Mouse (Mus musculus): ENCODE data around the gene Kat6b. TPM values are rescaled to one million over a fixed set of nuclear protein-coding genes. Genes with fewer than 3 reads are reported as not detected.

Kat6b gene
- polyA plus RNA-seq, 1 experiment: 9.5 TPM

DNA sequence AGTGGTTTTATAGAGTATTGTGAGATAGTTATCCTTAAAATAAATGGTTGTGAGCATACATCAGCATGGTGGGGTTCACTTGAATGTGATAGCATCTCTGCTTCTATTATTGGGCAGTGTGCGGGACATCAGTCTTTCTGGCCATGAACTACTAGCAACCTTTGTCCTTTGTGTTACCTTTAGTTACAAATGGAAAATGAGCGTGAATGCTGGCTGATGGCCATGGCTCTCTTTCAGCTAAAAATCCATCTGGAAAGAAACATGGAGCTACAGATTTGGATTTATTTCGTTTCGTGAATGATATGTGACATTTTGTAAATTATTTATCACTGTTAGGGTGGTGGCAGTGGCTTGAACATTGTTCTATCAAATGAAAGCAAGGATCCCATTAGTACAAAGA is 126.5 kb downstream of the Kat6b start:
- Histone ChIP-seq H3K27ac (ENCODE audit: insufficient read depth, low read depth, low read length) (no peak overlapping the region), H3K27me3 (replicated peaks; ENCODE audit: control insufficient read depth, insufficient read depth, low read length) (no peaks in the 10 kb centered on the region), H3K4me1 (ENCODE audit: control insufficient read depth, insufficient read depth, low read length) (peaks cover 6% of the 10 kb centered on the region), H3K36me3 (ENCODE audit: control insufficient read depth, insufficient read depth, low read length) (no peaks in the 10 kb centered on the region), H3K4me3 (ENCODE audit: insufficient read depth, low read depth, low read length) (no peak overlapping the region)
- TF ChIP-seq POLR2A (IDR thresholded peaks at IDR 0.05; ENCODE audit: low read depth, low read length) (no peak), CTCF (conservative IDR thresholded peaks at IDR 0.05; ENCODE audit: insufficient read depth, insufficient read length, low read depth, low read length) (no peak)
- 34% methylated on average over 4 of the region's 4 CpGs for WGBS
- no peak for DNase-seq

GRCm38 (mm10) chr14:21608886-21609285 is 127.7 kb downstream of the Kat6b start:
- TF ChIP-seq POLR2A (IDR thresholded peaks at IDR 0.05; ENCODE audit: low read depth, low read length): no peak
- TF ChIP-seq CTCF (conservative IDR thresholded peaks at IDR 0.05; ENCODE audit: insufficient read depth, insufficient read length, low read depth, low read length): no peak
- Histone ChIP-seq H3K27ac (ENCODE audit: insufficient read depth, low read depth, low read length) (no peak overlapping the region), H3K27me3 (replicated peaks; ENCODE audit: control insufficient read depth, insufficient read depth, low read length) (no peaks in the 10 kb centered on the region), H3K4me3 (ENCODE audit: insufficient read depth, low read depth, low read length) (no peak overlapping the region), H3K4me1 (ENCODE audit: control insufficient read depth, insufficient read depth, low read length) (peaks cover 6% of the 10 kb centered on the region), H3K36me3 (ENCODE audit: control insufficient read depth, insufficient read depth, low read length) (no peaks in the 10 kb centered on the region)
- no peak for DNase-seq
- 56% methylated on average over 4 of the region's 4 CpGs for WGBS

- Histone ChIP-seq H3K4me1 (ENCODE audit: control insufficient read depth, insufficient read depth, low read length) (peaks cover 3% of the 10 kb centered on the region), H3K4me3 (ENCODE audit: insufficient read depth, low read depth, low read length) (no peak overlapping the region), H3K27ac (ENCODE audit: insufficient read depth, low read depth, low read length) (no peak overlapping the region), H3K36me3 (ENCODE audit: control insufficient read depth, insufficient read depth, low read length) (no peaks in the 10 kb centered on the region), H3K27me3 (replicated peaks; ENCODE audit: control insufficient read depth, insufficient read depth, low read length) (no peaks in the 10 kb centered on the region)
- peak; percentile 63 for DNase-seq
- 16% methylated on average over 3 of the region's 3 CpGs for WGBS
- TF ChIP-seq POLR2A (IDR thresholded peaks at IDR 0.05; ENCODE audit: low read depth, low read length) (no peak), CTCF (conservative IDR thresholded peaks at IDR 0.05; ENCODE audit: insufficient read depth, insufficient read length, low read depth, low read length) (peak; percentile 24; the same call in 1 of the 2 replicates)
Observed at GRCm38 (mm10) chr14:21610224-21610623, 129.0 kb downstream of the Kat6b start.

DNA sequence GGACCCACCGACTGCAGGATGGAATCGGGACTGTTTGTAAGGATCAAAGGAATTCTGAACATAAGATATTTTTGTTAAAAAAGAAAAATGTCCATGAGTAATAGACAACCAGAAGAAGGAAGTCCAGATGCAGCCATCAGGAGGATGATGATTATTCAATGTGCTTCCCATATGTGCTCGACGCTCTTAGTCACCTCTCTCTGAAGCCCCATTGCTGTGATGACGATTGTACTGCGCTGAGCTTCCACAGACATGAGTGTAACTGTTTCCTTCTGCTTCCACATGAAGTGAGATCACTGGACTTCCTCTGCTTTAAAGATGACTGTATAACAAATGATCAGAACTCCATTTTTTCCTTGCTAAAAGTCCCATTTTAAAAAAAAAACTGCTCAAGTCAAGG is 131.8 kb downstream of the Kat6b start:
- Histone ChIP-seq H3K27me3 (replicated peaks; ENCODE audit: control insufficient read depth, insufficient read depth, low read length) (no peaks in the 10 kb centered on the region), H3K27ac (ENCODE audit: insufficient read depth, low read depth, low read length) (no peak overlapping the region), H3K4me3 (ENCODE audit: insufficient read depth, low read depth, low read length) (no peak overlapping the region), H3K36me3 (ENCODE audit: control insufficient read depth, insufficient read depth, low read length) (no peaks in the 10 kb centered on the region), H3K4me1 (ENCODE audit: control insufficient read depth, insufficient read depth, low read length) (no peaks in the 10 kb centered on the region; the same call in 1 of the 2 replicates)
- no peak for TF ChIP-seq CTCF (conservative IDR thresholded peaks at IDR 0.05; ENCODE audit: insufficient read depth, insufficient read length, low read depth, low read length)
- TF ChIP-seq POLR2A (IDR thresholded peaks at IDR 0.05; ENCODE audit: low read depth, low read length): no peak
- WGBS: 89% methylated on average over 6 of the region's 6 CpGs
- DNase-seq: no peak

DNA sequence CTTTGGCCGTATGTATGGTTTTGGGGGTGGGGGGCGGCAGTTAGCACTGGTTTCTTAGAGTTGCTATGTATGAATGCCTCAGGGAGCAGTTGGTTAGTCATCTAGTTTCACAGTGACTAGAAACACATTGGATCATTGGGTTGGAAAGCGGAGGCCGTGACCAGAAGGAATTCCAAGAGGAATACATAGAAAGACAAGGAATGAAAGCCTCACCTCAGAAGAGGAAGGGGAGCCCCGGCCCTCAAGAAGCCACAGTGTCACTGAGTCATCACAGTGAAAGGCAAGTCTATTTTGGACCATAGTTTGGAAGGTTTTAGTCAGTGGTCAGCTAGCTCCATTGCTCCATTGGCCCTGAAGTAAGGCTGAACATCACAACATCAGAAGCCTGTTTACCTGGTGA is 132.9 kb downstream of the Kat6b start:
- TF ChIP-seq CTCF (conservative IDR thresholded peaks at IDR 0.05; ENCODE audit: insufficient read depth, insufficient read length, low read depth, low read length): no peak
- no peak for TF ChIP-seq POLR2A (IDR thresholded peaks at IDR 0.05; ENCODE audit: low read depth, low read length)
- DNase-seq: no peak
- H3K36me3 ChIP-seq (ENCODE audit: control insufficient read depth, insufficient read depth, low read length): no peaks in the 10 kb centered on the region
- 70% methylated on average over 5 of the region's 5 CpGs for WGBS
- H3K27me3 ChIP-seq (replicated peaks; ENCODE audit: control insufficient read depth, insufficient read depth, low read length): no peaks in the 10 kb centered on the region
- no peak overlapping the region for H3K27ac ChIP-seq (ENCODE audit: insufficient read depth, low read depth, low read length)
- no peak overlapping the region for H3K4me3 ChIP-seq (ENCODE audit: insufficient read depth, low read depth, low read length)
- H3K4me1 ChIP-seq (ENCODE audit: control insufficient read depth, insufficient read depth, low read length): no peaks in the 10 kb centered on the region; the same call in 1 of the 2 replicates

GRCm38 (mm10) chr14:21615853-21616252 is 134.6 kb downstream of the Kat6b start:
- DNase-seq: no peak
- Histone ChIP-seq H3K36me3 (ENCODE audit: control insufficient read depth, insufficient read depth, low read length) (no peaks in the 10 kb centered on the region), H3K4me1 (ENCODE audit: control insufficient read depth, insufficient read depth, low read length) (no peaks in the 10 kb centered on the region), H3K27me3 (replicated peaks; ENCODE audit: control insufficient read depth, insufficient read depth, low read length) (no peaks in the 10 kb centered on the region), H3K27ac (ENCODE audit: insufficient read depth, low read depth, low read length) (no peak overlapping the region), H3K4me3 (ENCODE audit: insufficient read depth, low read depth, low read length) (no peak overlapping the region)
- 93% methylated on average over 2 of the region's 2 CpGs for WGBS
- TF ChIP-seq CTCF (conservative IDR thresholded peaks at IDR 0.05; ENCODE audit: insufficient read depth, insufficient read length, low read depth, low read length): no peak
- no peak for TF ChIP-seq POLR2A (IDR thresholded peaks at IDR 0.05; ENCODE audit: low read depth, low read length)

- no peak for DNase-seq
- Histone ChIP-seq H3K4me1 (ENCODE audit: control insufficient read depth, insufficient read depth, low read length) (no peaks in the 10 kb centered on the region), H3K4me3 (ENCODE audit: insufficient read depth, low read depth, low read length) (no peak overlapping the region), H3K36me3 (ENCODE audit: control insufficient read depth, insufficient read depth, low read length) (no peaks in the 10 kb centered on the region), H3K27ac (ENCODE audit: insufficient read depth, low read depth, low read length) (no peak overlapping the region), H3K27me3 (replicated peaks; ENCODE audit: control insufficient read depth, insufficient read depth, low read length) (no peaks in the 10 kb centered on the region)
- 41% methylated on average over 4 of the region's 4 CpGs for WGBS
- no peak for TF ChIP-seq CTCF (conservative IDR thresholded peaks at IDR 0.05; ENCODE audit: insufficient read depth, insufficient read length, low read depth, low read length)
- TF ChIP-seq POLR2A (IDR thresholded peaks at IDR 0.05; ENCODE audit: low read depth, low read length): no peak
Observed at GRCm38 (mm10) chr14:21617221-21617980, 136.2 kb downstream of the Kat6b start.

All from kidney, adult 2 months (tissue).